Mouse (Mus musculus) stomach, embryonic 14.5 days (tissue): ENCODE data around the gene Fhad1. TPM values are rescaled to one million over a fixed set of nuclear protein-coding genes. Genes with fewer than 3 reads are reported as not detected.
A peak's percentile ranks its signal among the peaks of the same experiment; 100 is the strongest.

ENCODE experiments used
- ATAC-seq: fragments of 200-750 bp; cut with Nextera tagmentation; 2 replicates; pipeline ENCODE4 v1.8.0; 2017; ENCODE audit warnings: low read depth, moderate TSS enrichment; ENCODE audit not compliant: insufficient number of reproducible peaks, insufficient read depth, low FRiP score
- H3K27ac ChIP-seq: fragments of 300-500 bp; sonication (generic); 2 replicates; pipeline ENCODE4 v1.5.1; 2014; ENCODE audit warnings: mild to moderate bottlenecking, low read length, moderate library complexity, mixed read lengths
- H3K27me3 ChIP-seq: fragments of 300-500 bp; sonication (generic); 2 replicates; pipeline ENCODE4 v1.6.1; 2014; ENCODE audit warnings: low read length, control low read depth, mixed read lengths; ENCODE audit not compliant: control insufficient read depth, insufficient read depth
- H3K36me3 ChIP-seq: fragments of 300-500 bp; sonication (generic); 2 replicates; pipeline ENCODE4 v1.6.1; 2014; ENCODE audit warnings: mild to moderate bottlenecking, control low read depth, low read length, moderate library complexity, mixed read lengths; ENCODE audit not compliant: control insufficient read depth, insufficient read depth
- H3K4me1 ChIP-seq: fragments of 300-500 bp; sonication (generic); 2 replicates; pipeline ENCODE4 v1.6.1; 2014; ENCODE audit warnings: low read length, control low read depth, mixed read lengths; ENCODE audit not compliant: control insufficient read depth, insufficient read depth
- H3K4me2 ChIP-seq: fragments of 300-500 bp; sonication (generic); replicated peaks from 2 replicates; pipeline ENCODE4 v1.6.1; 2014; ENCODE audit warnings: low read depth, low read length, control low read depth
- H3K4me3 ChIP-seq: fragments of 300-500 bp; sonication (generic); 2 replicates; pipeline ENCODE4 v1.5.1; 2014; ENCODE audit warnings: low read depth, low read length, control low read depth
- H3K9ac ChIP-seq: fragments of 300-500 bp; sonication (generic); replicated peaks from 2 replicates; pipeline ENCODE4 v1.6.1; 2014; ENCODE audit warnings: low read depth, mild to moderate bottlenecking, control low read depth, low read length, moderate library complexity, mixed read lengths
- H3K9me3 ChIP-seq: fragments of 300-500 bp; sonication (generic); 2 replicates; pipeline ENCODE4 v1.6.1; 2016; ENCODE audit warnings: low read depth, low read length, control low read depth; ENCODE audit not compliant: control insufficient read depth
- WGBS: fragments of 180-500 bp; shearing (Covaris S2); extraction: QIAGEN DNeasy Blood & Tissue Kit; methylation state at CpG from one replicate; pipeline ENCODE4 v1.1.7; 2014; 5-methylcytosine and 5-hydroxymethylcytosine counted together
- polyA plus RNA-seq: library from polyadenylated mRNA; unstranded; fragments of >200 nt; fragmentation: Nextera tagmentation; extraction: Ambion mirVana; gene quantifications from 2 replicates; pipeline ENCODE4 v1.2.1, GENCODE M21; 2014

The Fhad1 gene
- polyA plus RNA-seq, 1 experiment from 2014 or later, result 0.78 TPM

- H3K4me1 ChIP-seq, result peaks cover 16% of the 10 kb centered on the region
- WGBS, result 82% methylated on average over 5 of the region's 5 CpGs
- no peaks in the 10 kb centered on the region for H3K36me3 ChIP-seq
- H3K27ac ChIP-seq, result no peak overlapping the region
- no peaks in the 10 kb centered on the region for H3K9me3 ChIP-seq
- H3K4me2 ChIP-seq, result no peak overlapping the region
- H3K27me3 ChIP-seq, result no peaks in the 10 kb centered on the region
- no peak overlapping the region for H3K4me3 ChIP-seq
- H3K9ac ChIP-seq, result no peak overlapping the region
- no peak for ATAC-seq
These were observed 32.1 kb upstream of the Fhad1 start for GRCm38 (mm10) chr4:142047005-142047404.

DNA sequence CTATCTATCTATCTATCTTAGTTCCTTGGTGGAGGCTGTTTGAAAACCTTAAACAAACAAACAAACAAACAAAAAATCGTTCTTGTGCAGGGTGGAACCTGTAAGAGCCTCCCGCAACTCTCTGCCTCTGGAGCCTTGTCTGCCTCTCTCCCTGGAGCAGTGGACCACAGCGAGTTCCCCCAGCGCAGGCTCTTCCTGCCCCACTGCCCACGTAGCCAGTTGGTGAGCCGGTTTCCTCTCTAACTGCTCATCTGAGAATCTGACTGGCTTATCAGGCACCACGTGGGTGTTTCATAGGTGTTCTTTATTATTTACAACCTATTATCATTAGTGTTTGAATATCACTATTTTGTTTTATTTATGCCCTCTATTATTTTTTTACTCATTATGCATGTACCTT lies 31.6 kb upstream of the Fhad1 start:
- Histone ChIP-seq H3K4me3 (no peak overlapping the region), H3K4me1 (peaks cover 18% of the 10 kb centered on the region), H3K27ac (no peak overlapping the region), H3K9me3 (no peaks in the 10 kb centered on the region), H3K4me2 (no peak overlapping the region), H3K36me3 (no peaks in the 10 kb centered on the region), H3K27me3 (no peaks in the 10 kb centered on the region), H3K9ac (no peak overlapping the region)
- 80% methylated on average over 7 of the region's 7 CpGs for WGBS
- ATAC-seq, result no peak

DNA sequence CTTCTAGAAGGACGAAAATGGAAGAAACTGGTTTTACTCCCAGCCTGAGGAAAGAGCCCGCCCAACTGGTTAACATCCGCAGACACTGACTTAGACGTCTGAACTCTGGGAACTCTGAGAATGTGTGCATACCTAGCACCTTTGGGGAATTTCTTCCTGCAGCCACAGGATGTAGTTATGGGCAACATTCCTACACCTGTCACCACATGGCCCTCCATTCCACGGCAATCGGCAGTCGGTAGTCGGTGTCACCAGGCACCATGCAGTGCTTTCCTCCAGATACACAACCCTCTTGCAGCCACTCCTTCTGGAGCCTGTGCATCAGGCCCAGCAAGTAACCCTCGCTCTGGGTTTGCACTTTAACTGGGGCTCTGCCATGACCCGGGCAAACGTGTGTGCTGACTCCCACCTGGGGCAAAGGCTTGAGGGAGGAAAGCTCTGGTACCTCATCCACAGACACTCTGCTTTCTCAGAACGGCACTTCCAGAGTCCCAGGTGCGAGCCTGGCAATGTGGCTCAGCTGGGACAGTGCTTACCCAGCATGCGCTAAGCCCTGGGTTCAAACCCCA lies 30.8 kb upstream of the Fhad1 start:
- H3K27me3 ChIP-seq, result no peaks in the 10 kb centered on the region
- H3K4me2 ChIP-seq, result no peak overlapping the region
- 80% methylated on average over 14 of the region's 14 CpGs for WGBS
- H3K9ac ChIP-seq, result no peak overlapping the region
- H3K4me1 ChIP-seq, result peaks cover 21% of the 10 kb centered on the region
- H3K27ac ChIP-seq, result no peak overlapping the region
- H3K9me3 ChIP-seq, result no peaks in the 10 kb centered on the region
- ATAC-seq, result no peak
- no peaks in the 10 kb centered on the region for H3K36me3 ChIP-seq
- H3K4me3 ChIP-seq, result no peak overlapping the region

- WGBS, result 43% methylated on average over 12 of the region's 12 CpGs
- no peaks in the 10 kb centered on the region for H3K9me3 ChIP-seq
- H3K36me3 ChIP-seq, result no peaks in the 10 kb centered on the region
- no peaks in the 10 kb centered on the region for H3K27me3 ChIP-seq
- peaks cover 21% of the 10 kb centered on the region for H3K4me1 ChIP-seq
- H3K4me2 ChIP-seq, result no peak overlapping the region
- no peak overlapping the region for H3K27ac ChIP-seq
- no peak overlapping the region for H3K4me3 ChIP-seq
- no peak overlapping the region for H3K9ac ChIP-seq
- ATAC-seq, result 0 out of 2 replicates have a peak, but pooled peaks have one; percentile 50
These were observed 29.6 kb upstream of the Fhad1 start for GRCm38 (mm10) chr4:142044452-142044851.

DNA sequence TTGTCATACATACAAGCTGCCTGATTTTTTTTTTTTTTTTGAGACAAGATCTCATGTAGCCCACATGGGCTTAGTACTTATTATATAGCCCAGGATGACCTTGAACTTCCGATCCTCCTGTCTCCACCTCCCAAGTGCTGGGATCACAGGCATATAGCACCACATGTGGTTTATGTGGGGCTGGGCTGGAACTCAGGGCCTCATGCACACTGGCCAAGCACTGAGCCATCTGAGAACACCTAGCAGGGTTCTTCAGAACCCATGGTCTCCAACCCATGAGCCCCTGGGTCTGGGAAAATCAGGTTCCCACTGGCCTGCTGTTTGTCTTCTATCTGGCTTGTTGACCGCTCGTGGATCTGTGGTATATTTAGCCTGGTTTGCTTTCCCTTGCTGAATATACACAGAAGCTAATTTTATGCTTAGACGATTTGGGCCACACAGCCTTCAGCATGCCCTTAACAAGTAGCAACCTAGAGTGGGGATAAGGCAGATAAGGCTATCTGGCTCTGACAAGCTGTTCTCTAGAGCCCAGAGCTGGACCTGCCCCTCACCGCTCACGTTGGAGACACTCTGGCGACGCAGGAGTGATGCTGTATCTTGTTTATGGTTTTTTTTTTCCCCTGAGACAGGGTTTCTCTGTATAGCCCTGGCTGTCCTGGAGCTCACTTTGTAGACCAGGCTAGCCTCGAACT lies 24.9 kb upstream of the Fhad1 start:
- no peaks in the 10 kb centered on the region for H3K27me3 ChIP-seq
- H3K4me2 ChIP-seq, result no peak overlapping the region
- no peak overlapping the region for H3K27ac ChIP-seq
- peaks cover 17% of the 10 kb centered on the region for H3K4me1 ChIP-seq
- no peak overlapping the region for H3K4me3 ChIP-seq
- 89% methylated on average over 9 of the region's 9 CpGs for WGBS
- no peaks in the 10 kb centered on the region for H3K36me3 ChIP-seq
- no peak overlapping the region for H3K9ac ChIP-seq
- no peak for ATAC-seq
- H3K9me3 ChIP-seq, result no peaks in the 10 kb centered on the region

DNA sequence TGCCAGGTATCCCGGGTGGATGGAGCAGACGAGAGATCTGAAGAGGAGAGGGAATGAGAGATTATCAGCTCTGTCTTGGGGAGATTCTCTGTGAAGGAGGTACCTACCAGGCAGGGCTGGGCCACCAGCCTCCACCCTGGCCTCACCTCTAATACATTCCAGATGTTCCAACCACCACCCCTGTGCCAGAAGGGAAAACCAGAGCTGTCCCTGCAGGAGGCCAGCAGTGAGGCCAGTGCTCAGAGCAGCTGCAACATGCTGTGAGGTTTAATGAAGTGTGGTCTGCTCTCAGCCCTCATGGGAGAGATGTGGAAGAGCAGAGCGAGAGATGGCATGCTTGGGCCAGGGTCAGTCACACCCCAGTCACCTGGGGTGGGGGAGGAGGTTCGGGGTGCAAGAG lies 23.0 kb upstream of the Fhad1 start:
- ATAC-seq, result no peak
- H3K9ac ChIP-seq, result no peak overlapping the region
- WGBS, result 68% methylated on average over 4 of the region's 4 CpGs
- H3K4me3 ChIP-seq, result no peak overlapping the region
- peaks cover 9% of the 10 kb centered on the region; the same call in 1 of the 2 replicates for H3K4me1 ChIP-seq
- no peaks in the 10 kb centered on the region for H3K36me3 ChIP-seq
- H3K27ac ChIP-seq, result no peak overlapping the region
- H3K9me3 ChIP-seq, result no peaks in the 10 kb centered on the region
- no peaks in the 10 kb centered on the region for H3K27me3 ChIP-seq
- no peak overlapping the region for H3K4me2 ChIP-seq

DNA sequence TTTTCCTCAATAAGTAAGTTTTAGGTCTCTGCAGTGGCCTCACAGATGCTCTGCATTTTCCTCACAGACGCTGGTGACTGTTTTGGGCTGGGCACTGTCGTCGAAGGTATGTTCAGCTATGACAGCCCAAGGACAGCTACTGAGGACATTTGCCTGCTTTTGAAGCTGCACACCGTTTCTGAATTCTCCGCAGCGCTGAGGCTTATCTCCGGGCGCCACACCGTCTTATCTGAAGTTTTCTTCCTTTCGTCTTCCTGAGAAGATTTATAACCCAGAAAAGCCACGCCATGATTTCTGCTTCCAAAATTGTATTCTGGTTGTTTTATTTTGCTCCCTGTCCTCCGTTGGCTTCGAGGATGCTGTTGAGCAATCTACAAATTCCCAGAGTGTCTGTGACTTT lies 13.7 kb upstream of the Fhad1 start:
- no peak overlapping the region for H3K9ac ChIP-seq
- WGBS, result 50% methylated on average over 13 of the region's 13 CpGs
- no peak overlapping the region for H3K27ac ChIP-seq

DNA sequence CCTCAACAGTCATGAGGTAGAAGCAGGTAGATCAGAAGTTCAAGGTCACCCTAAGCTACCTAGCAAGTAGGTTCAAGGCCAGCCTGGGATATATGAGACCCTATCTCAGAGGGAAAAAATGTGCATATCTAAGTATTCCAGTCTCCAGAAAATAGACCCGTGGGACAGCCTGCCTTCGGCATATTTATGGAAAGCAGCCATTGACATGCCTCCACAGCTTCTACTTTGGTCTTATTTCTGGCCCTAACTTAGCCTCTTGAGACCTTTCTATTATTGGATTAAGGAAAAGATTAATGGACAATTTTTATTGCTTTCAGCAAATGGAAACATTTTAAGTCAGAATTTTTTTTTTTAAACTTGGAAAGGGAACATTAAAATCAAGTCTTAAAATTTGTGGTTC lies 12.1 kb upstream of the Fhad1 start:
- ATAC-seq, result no peak
- H3K4me1 ChIP-seq, result no peaks in the 10 kb centered on the region
- no peaks in the 10 kb centered on the region for H3K27me3 ChIP-seq
- no peaks in the 10 kb centered on the region; the same call in 1 of the 2 replicates for H3K36me3 ChIP-seq
- WGBS, result 77% methylated on average over 2 of the region's 2 CpGs
- no peaks in the 10 kb centered on the region; the same call in 1 of the 2 replicates for H3K9me3 ChIP-seq
- no peak overlapping the region for H3K4me3 ChIP-seq
- H3K9ac ChIP-seq, result no peak overlapping the region
- H3K27ac ChIP-seq, result no peak overlapping the region
- no peak overlapping the region for H3K4me2 ChIP-seq

More for the DNA sequence above, 13.7 kb upstream of the Fhad1 start:
- H3K4me1 ChIP-seq, result no peaks in the 10 kb centered on the region
- no peak overlapping the region for H3K4me2 ChIP-seq
- no peak overlapping the region for H3K4me3 ChIP-seq
- no peak for ATAC-seq
- H3K36me3 ChIP-seq, result no peaks in the 10 kb centered on the region; the same call in 1 of the 2 replicates
- H3K27me3 ChIP-seq, result no peaks in the 10 kb centered on the region
- H3K9me3 ChIP-seq, result no peaks in the 10 kb centered on the region; the same call in 1 of the 2 replicates
